Mouse (Mus musculus): ENCODE data around the gene Ntm. TPM values are rescaled to one million over a fixed set of nuclear protein-coding genes. Genes with fewer than 3 reads are reported as not detected.

The Ntm gene
- 48.6 and 95.1 TPM in 2 replicates for polyA plus RNA-seq (2012; rRNA removed)

DNA sequence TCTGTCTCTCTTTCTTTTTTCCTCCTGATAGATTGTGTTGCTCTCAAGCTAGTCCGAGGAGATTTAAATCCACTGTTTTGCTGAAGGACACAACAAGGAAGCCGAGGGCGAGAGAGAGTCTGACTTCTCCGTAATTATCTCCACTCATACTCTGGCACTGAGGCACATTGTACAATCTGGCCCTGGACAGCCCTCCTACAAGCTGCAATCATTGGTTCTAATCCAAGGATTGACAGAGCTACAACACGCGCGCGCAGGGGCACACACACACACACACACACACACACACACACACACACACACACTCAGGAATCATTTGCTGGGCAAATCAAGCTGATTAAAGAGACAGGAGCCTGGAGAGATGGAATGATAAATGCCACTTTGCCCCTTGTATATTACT, at the start of gene Ntm:
Ntm (minus strand) TSS at position 164 of the 400 bp plus-strand sequence.
- TF ChIP-seq CTCF (IDR thresholded peaks at IDR 0.05; ENCODE audit: borderline replicate concordance, extremely low read depth, insufficient read depth, insufficient read length) (no peak), POLR2A (IDR thresholded peaks at IDR 0.05; ENCODE audit: borderline replicate concordance, extremely low read depth, insufficient read depth, insufficient read length, poor library complexity, severe bottlenecking) (no peak)
- peak; percentile 94 for DNase-seq (ENCODE audit: low read depth)

GRCm38 (mm10) chr9:30005701-30006100, 42.8 kb upstream of the Ntm start:
- DNase-seq (ENCODE audit: low read depth): peak; percentile 32
- TF ChIP-seq POLR2A (IDR thresholded peaks at IDR 0.05; ENCODE audit: borderline replicate concordance, extremely low read depth, insufficient read depth, insufficient read length, poor library complexity, severe bottlenecking) (no peak), CTCF (IDR thresholded peaks at IDR 0.05; ENCODE audit: borderline replicate concordance, extremely low read depth, insufficient read depth, insufficient read length) (no peak)

- peak; percentile 77 for DNase-seq (ENCODE audit: low read depth)
- TF ChIP-seq POLR2A (IDR thresholded peaks at IDR 0.05; ENCODE audit: borderline replicate concordance, extremely low read depth, insufficient read depth, insufficient read length, poor library complexity, severe bottlenecking): no peak
- TF ChIP-seq CTCF (IDR thresholded peaks at IDR 0.05; ENCODE audit: borderline replicate concordance, extremely low read depth, insufficient read depth, insufficient read length): peak; percentile 82
Measured at GRCm38 (mm10) chr9:30003612-30004011, 40.7 kb upstream of the Ntm start.

GRCm38 (mm10) chr9:29981177-29981915, 18.4 kb upstream of the Ntm start:
- peak; percentile 37 for DNase-seq (ENCODE audit: low read depth)
- TF ChIP-seq POLR2A (IDR thresholded peaks at IDR 0.05; ENCODE audit: borderline replicate concordance, extremely low read depth, insufficient read depth, insufficient read length, poor library complexity, severe bottlenecking) (no peak), CTCF (IDR thresholded peaks at IDR 0.05; ENCODE audit: borderline replicate concordance, extremely low read depth, insufficient read depth, insufficient read length) (no peak)

- no peak for TF ChIP-seq CTCF (IDR thresholded peaks at IDR 0.05; ENCODE audit: borderline replicate concordance, extremely low read depth, insufficient read depth, insufficient read length)
- DNase-seq (ENCODE audit: low read depth): peak; percentile 82
Measured at GRCm38 (mm10) chr9:29961954-29962867, 730 bp downstream of the Ntm start.

DNA sequence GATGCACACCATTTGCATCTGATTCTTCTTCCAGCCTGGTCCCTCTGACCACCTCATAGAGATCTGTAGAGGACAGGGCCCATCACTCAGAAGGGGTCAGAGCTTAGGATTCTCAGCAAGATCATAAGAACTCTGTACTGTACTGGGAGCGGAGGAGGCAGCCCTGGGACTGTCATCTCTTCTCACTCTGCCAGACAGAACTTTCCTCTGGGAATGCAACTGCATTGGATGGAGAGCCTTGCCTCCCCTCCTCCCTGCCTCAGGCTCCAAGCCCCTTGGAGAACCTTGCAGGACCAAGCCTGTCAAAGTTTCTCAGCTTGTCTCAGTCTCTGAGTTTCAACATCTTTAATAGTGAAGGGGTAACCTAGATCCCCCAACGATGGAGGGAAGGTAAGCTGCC, 1.4 kb downstream of the Ntm start:
- TF ChIP-seq CTCF (IDR thresholded peaks at IDR 0.05; ENCODE audit: borderline replicate concordance, extremely low read depth, insufficient read depth, insufficient read length): no peak
- no peak for TF ChIP-seq POLR2A (IDR thresholded peaks at IDR 0.05; ENCODE audit: borderline replicate concordance, extremely low read depth, insufficient read depth, insufficient read length, poor library complexity, severe bottlenecking)
- no peak for DNase-seq (ENCODE audit: low read depth)

- no peak for DNase-seq (ENCODE audit: low read depth)
- no peak for TF ChIP-seq POLR2A (IDR thresholded peaks at IDR 0.05; ENCODE audit: borderline replicate concordance, extremely low read depth, insufficient read depth, insufficient read length, poor library complexity, severe bottlenecking)
- TF ChIP-seq CTCF (IDR thresholded peaks at IDR 0.05; ENCODE audit: borderline replicate concordance, extremely low read depth, insufficient read depth, insufficient read length): no peak
Measured at GRCm38 (mm10) chr9:29960741-29961140, 2.2 kb downstream of the Ntm start.

GRCm38 (mm10) chr9:29960236-29960635, 2.7 kb downstream of the Ntm start:
- DNase-seq (ENCODE audit: low read depth): peak; percentile 52
- TF ChIP-seq POLR2A (IDR thresholded peaks at IDR 0.05; ENCODE audit: borderline replicate concordance, extremely low read depth, insufficient read depth, insufficient read length, poor library complexity, severe bottlenecking): no peak
- no peak for TF ChIP-seq CTCF (IDR thresholded peaks at IDR 0.05; ENCODE audit: borderline replicate concordance, extremely low read depth, insufficient read depth, insufficient read length)

- TF ChIP-seq CTCF (IDR thresholded peaks at IDR 0.05; ENCODE audit: borderline replicate concordance, extremely low read depth, insufficient read depth, insufficient read length): no peak
- TF ChIP-seq POLR2A (IDR thresholded peaks at IDR 0.05; ENCODE audit: borderline replicate concordance, extremely low read depth, insufficient read depth, insufficient read length, poor library complexity, severe bottlenecking): no peak
- DNase-seq (ENCODE audit: low read depth): no peak
Measured at GRCm38 (mm10) chr9:29956936-29957335, 6.0 kb downstream of the Ntm start.

DNA sequence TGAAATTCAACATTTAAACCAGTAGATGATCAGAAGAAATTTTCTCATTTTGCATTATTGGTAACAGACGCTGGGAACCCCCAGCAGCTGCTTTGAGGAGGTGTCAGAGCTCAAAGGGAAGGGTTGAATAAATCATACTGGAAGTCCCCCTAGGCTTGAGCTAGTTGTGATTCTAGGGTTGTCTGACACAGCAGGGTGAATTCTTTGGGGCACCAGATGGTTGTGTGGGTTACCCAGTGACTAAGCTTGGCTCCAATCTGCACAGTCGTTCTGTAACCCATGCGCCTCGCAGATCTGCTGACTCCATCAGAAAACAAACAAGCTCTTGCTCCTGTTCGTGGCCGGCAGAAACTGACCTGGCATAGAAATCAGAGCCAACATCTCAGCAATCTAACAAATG, 8.9 kb downstream of the Ntm start:
- TF ChIP-seq POLR2A (IDR thresholded peaks at IDR 0.05; ENCODE audit: borderline replicate concordance, extremely low read depth, insufficient read depth, insufficient read length, poor library complexity, severe bottlenecking): no peak
- TF ChIP-seq CTCF (IDR thresholded peaks at IDR 0.05; ENCODE audit: borderline replicate concordance, extremely low read depth, insufficient read depth, insufficient read length): no peak
- peak; percentile 50 for DNase-seq (ENCODE audit: low read depth)

DNA sequence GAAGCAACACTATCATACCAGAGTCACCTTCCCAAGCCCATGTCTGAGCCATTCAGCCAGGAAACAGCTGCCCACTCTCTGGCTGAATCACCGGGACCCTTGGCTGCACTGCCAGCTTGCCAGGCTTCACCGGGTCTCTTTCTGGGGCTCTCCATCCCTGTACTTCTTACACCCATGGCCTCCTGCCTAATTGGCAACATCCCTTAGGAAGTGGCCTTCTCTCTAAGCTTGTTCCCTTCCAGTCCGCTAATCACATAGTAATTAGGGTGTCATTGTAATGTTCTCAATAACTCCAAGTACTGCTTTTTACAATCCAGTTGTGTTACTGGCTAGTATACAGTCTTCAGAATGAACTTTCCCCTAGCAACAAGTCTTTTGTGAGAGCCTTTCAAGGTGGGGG, 13.9 kb downstream of the Ntm start:
- DNase-seq (ENCODE audit: low read depth): peak; percentile 85
- no peak for TF ChIP-seq CTCF (IDR thresholded peaks at IDR 0.05; ENCODE audit: borderline replicate concordance, extremely low read depth, insufficient read depth, insufficient read length)
- TF ChIP-seq POLR2A (IDR thresholded peaks at IDR 0.05; ENCODE audit: borderline replicate concordance, extremely low read depth, insufficient read depth, insufficient read length, poor library complexity, severe bottlenecking): no peak
